Mouse (Mus musculus) hindbrain, postnatal 0 days (tissue): ENCODE measurements around the gene Gm38100. TPM values are rescaled to one million over a fixed set of nuclear protein-coding genes. Genes with fewer than 3 reads are reported as not detected.

ENCODE experiments used
- ATAC-seq: fragments of 200-750 bp; cut with Nextera tagmentation; 2 replicates; pipeline ENCODE4 v1.8.0; 2017; ENCODE audit warnings: mild to moderate bottlenecking, moderate TSS enrichment, moderate library complexity
- DNase-seq: peaks from one replicate; pipeline ENCODE4 v3.0.0-alpha.2; 2015; ENCODE audit warnings: low spot score
- H3K27ac ChIP-seq: fragments of 300-500 bp; sonication (generic); 2 replicates; pipeline ENCODE4 v1.5.1; 2014; ENCODE audit warnings: mild to moderate bottlenecking
- H3K27me3 ChIP-seq: fragments of 300-500 bp; sonication (generic); 2 replicates; pipeline ENCODE4 v1.6.1; 2014; ENCODE audit warnings: low read length, mixed read lengths; ENCODE audit not compliant: insufficient read depth
- H3K36me3 ChIP-seq: fragments of 300-500 bp; sonication (generic); 2 replicates; pipeline ENCODE4 v1.6.1; 2014; ENCODE audit warnings: low read length, mixed read lengths; ENCODE audit not compliant: insufficient read depth
- H3K4me1 ChIP-seq: fragments of 300-500 bp; sonication (generic); 2 replicates; pipeline ENCODE4 v1.6.1; 2014; ENCODE audit warnings: antibody characterized with exemption, low read length, mixed read lengths; ENCODE audit not compliant: insufficient read depth
- H3K4me2 ChIP-seq: fragments of 300-500 bp; sonication (generic); 2 replicates; pipeline ENCODE4 v1.6.1; 2014; ENCODE audit warnings: low read depth, mild to moderate bottlenecking, low read length, moderate library complexity, mixed read lengths
- H3K4me3 ChIP-seq: fragments of 300-500 bp; sonication (generic); 2 replicates; pipeline ENCODE4 v1.5.1; 2014; ENCODE audit warnings: low read length
- H3K9ac ChIP-seq: fragments of 300-500 bp; sonication (generic); replicated peaks from 2 replicates; pipeline ENCODE4 v1.6.1; 2014; ENCODE audit warnings: mild to moderate bottlenecking, low read length, moderate library complexity, mixed read lengths
- H3K9me3 ChIP-seq: fragments of 300-500 bp; sonication (generic); 2 replicates; pipeline ENCODE4 v1.6.1; 2016; ENCODE audit warnings: low read length, mixed read lengths
- CTCF ChIP-seq: IDR thresholded peaks from 2 replicates; pipeline ENCODE4 v1.5.1; 2016; ENCODE audit warnings: antibody characterized with exemption, control low read depth, low read depth
- WGBS: fragments of 180-500 bp; shearing (Covaris S2); extraction: QIAGEN DNeasy Blood & Tissue Kit; methylation state at CpG from one replicate; pipeline ENCODE4 v1.1.7; 2014; 5-methylcytosine and 5-hydroxymethylcytosine counted together
- polyA plus RNA-seq: library from polyadenylated mRNA; unstranded; fragments of >200 nt; fragmentation: Nextera tagmentation; extraction: Ambion mirVana; gene quantifications from 2 replicates; pipeline ENCODE4 v1.2.1, GENCODE M21; 2015
- total RNA-seq: library from RNA; depleted of rRNA; stranded (reverse); fragments of >200 nt; gene quantifications from 2 replicates; pipeline ENCODE4 v1.2.3, GENCODE M21; 2014

Gene Gm38100
- total and polyA plus RNA-seq, 2 experiments from 2014 or later = not detected

GRCm38 (mm10) chr1:175936282-175936737, 16.2 kb downstream of the Gm38100 start:
- Histone ChIP-seq H3K27me3 (no peaks in the 10 kb centered on the region), H3K4me3 (peak overlapping the region; percentile 14; the same call in 1 of the 2 replicates), H3K9ac (no peak overlapping the region), H3K9me3 (no peaks in the 10 kb centered on the region), H3K4me1 (no peaks in the 10 kb centered on the region), H3K36me3 (no peaks in the 10 kb centered on the region), H3K4me2 (peak overlapping the region; percentile 47), H3K27ac (no peak overlapping the region)
- peak; percentile 95 for TF ChIP-seq CTCF
- ATAC-seq (peak; percentile 89), DNase-seq (peak; percentile 96)
- 9% methylated on average over 11 of the region's 11 CpGs for WGBS

- 74% methylated on average over 3 of the region's 3 CpGs for WGBS
- no peak for ATAC-seq
- Histone ChIP-seq H3K9ac (no peak overlapping the region), H3K27ac (no peak overlapping the region), H3K4me2 (no peak overlapping the region), H3K36me3 (no peaks in the 10 kb centered on the region), H3K4me3 (no peak overlapping the region), H3K9me3 (no peaks in the 10 kb centered on the region), H3K4me1 (no peaks in the 10 kb centered on the region), H3K27me3 (no peaks in the 10 kb centered on the region)
- no peak for TF ChIP-seq CTCF
- DNase-seq = no peak
These were observed 18.6 kb downstream of the Gm38100 start for GRCm38 (mm10) chr1:175938731-175939130.

- TF ChIP-seq CTCF = no peak
- Histone ChIP-seq H3K9me3 (no peaks in the 10 kb centered on the region), H3K4me3 (no peak overlapping the region), H3K4me1 (no peaks in the 10 kb centered on the region), H3K27ac (no peak overlapping the region), H3K27me3 (no peaks in the 10 kb centered on the region), H3K36me3 (no peaks in the 10 kb centered on the region), H3K4me2 (no peak overlapping the region), H3K9ac (no peak overlapping the region)
- DNase-seq (no peak), ATAC-seq (no peak)
- WGBS = 91% methylated on average over 7 of the region's 7 CpGs
These were observed 23.0 kb downstream of the Gm38100 start for GRCm38 (mm10) chr1:175943168-175943567.

GRCm38 (mm10) chr1:175946718-175947315, 26.7 kb downstream of the Gm38100 start:
- H3K27ac ChIP-seq = no peak overlapping the region
- no peak overlapping the region for H3K4me3 ChIP-seq
- H3K9me3 ChIP-seq = no peaks in the 10 kb centered on the region
- H3K27me3 ChIP-seq = no peaks in the 10 kb centered on the region
- H3K9ac ChIP-seq = no peak overlapping the region
- H3K4me2 ChIP-seq = no peak overlapping the region
- DNase-seq (peak; percentile 30), ATAC-seq (no peak)
- no peaks in the 10 kb centered on the region for H3K4me1 ChIP-seq
- 60% methylated on average over 4 of the region's 4 CpGs for WGBS
- H3K36me3 ChIP-seq = no peaks in the 10 kb centered on the region
- no peak for TF ChIP-seq CTCF

GRCm38 (mm10) chr1:175950421-175950820, 30.3 kb downstream of the Gm38100 start:
- no peaks in the 10 kb centered on the region for H3K36me3 ChIP-seq
- DNase-seq (no peak), ATAC-seq (no peak)
- H3K4me2 ChIP-seq = no peak overlapping the region
- no peak overlapping the region for H3K9ac ChIP-seq
- H3K4me1 ChIP-seq = no peaks in the 10 kb centered on the region
- H3K27me3 ChIP-seq = no peaks in the 10 kb centered on the region
- H3K4me3 ChIP-seq = no peak overlapping the region
- 85% methylated on average over 3 of the region's 3 CpGs for WGBS
- no peak for TF ChIP-seq CTCF
- H3K9me3 ChIP-seq = no peaks in the 10 kb centered on the region
- no peak overlapping the region for H3K27ac ChIP-seq

GRCm38 (mm10) chr1:175950851-175951250, 30.7 kb downstream of the Gm38100 start:
- DNase-seq = no peak
- H3K4me2 ChIP-seq = no peak overlapping the region
- no peak overlapping the region for H3K27ac ChIP-seq
- no peak for TF ChIP-seq CTCF
- H3K4me3 ChIP-seq = no peak overlapping the region
- no peak for ATAC-seq
- no peaks in the 10 kb centered on the region for H3K9me3 ChIP-seq
- no peak overlapping the region for H3K9ac ChIP-seq
- no peaks in the 10 kb centered on the region for H3K27me3 ChIP-seq
- no peaks in the 10 kb centered on the region for H3K4me1 ChIP-seq
- WGBS = 85% methylated on average over 2 of the region's 2 CpGs
- H3K36me3 ChIP-seq = no peaks in the 10 kb centered on the region

- Histone ChIP-seq H3K4me1 (no peaks in the 10 kb centered on the region), H3K9ac (no peak overlapping the region), H3K27ac (no peak overlapping the region), H3K4me3 (no peak overlapping the region), H3K4me2 (no peak overlapping the region), H3K36me3 (no peaks in the 10 kb centered on the region), H3K27me3 (no peaks in the 10 kb centered on the region), H3K9me3 (no peaks in the 10 kb centered on the region)
- DNase-seq (no peak), ATAC-seq (no peak)
- no peak for TF ChIP-seq CTCF
- WGBS = 86% methylated on average over 2 of the region's 2 CpGs
These were observed 41.7 kb downstream of the Gm38100 start for GRCm38 (mm10) chr1:175961786-175962185.
